Mouse (Mus musculus) naive thymus-derived CD4-positive, alpha-beta T cell, adult 5 months (primary cell): ENCODE results near the gene Zbbx. TPM values are rescaled to one million over a fixed set of nuclear protein-coding genes. Genes with fewer than 3 reads are reported as not detected.

Experiments used
- polyA plus RNA-seq: library from polyadenylated mRNA; unstranded; fragments of 100-300 nt; shearing (Covaris generic); gene quantifications from one replicate; pipeline ENCODE4 v1.2.1, GENCODE M21; 2017

Zbbx gene
- not detected for polyA plus RNA-seq

DNA sequence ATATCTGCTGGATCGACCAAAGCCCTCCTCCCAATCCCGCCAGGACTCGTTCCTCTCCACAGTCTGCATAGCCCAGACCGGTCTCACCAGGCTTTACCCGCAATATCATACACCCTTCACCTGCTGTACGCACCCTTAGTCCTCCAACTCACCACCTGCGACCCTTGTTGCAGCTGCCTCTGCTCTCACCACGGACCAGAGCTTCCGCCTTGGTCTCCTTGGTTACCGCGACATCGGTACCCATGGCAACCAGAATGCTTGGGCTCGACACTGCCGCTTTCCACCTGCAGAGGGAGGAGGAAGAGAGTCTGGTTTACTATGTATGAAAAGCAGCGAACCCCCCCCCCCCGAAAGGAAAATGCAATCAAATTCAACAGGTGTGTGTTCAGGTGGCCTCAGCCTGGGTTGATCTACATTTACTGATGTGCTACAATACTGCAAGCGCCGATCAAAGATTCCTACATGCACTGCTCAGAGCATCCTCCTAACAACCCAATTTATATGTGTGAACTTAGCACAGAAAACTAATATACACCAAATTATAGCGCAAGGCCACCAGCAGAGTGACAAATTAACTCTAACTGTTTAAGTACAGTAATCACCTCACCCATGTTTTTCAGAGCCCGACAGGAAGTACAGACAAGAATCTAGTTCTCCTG, at the start of gene Zbbx:
Gene Zbbx (minus strand): TSS at position 197 of the 659 bp plus-strand sequence.

Other genes starting within 250 kb of the Zbbx start
- gene Serpini2, start 105.0 kb upstream of the Zbbx start, polyA plus RNA-seq: not detected